Mouse (Mus musculus) heart, adult 2 months (tissue): ENCODE measurements at regions not wholly inside any gene's neighbourhood (a gene's known extent, or its start where the extent isn't known, plus 50 kb on each side); places are given as distances from the start of the nearest gene placed in this dataset.

ENCODE experiments used
- CTCF ChIP-seq: fragments of 200-600 bp; IDR thresholded peaks from 2 replicates; pipeline ENCODE4 v1.8.1; 2022; ENCODE audit warnings: antibody characterized with exemption, mild to moderate bottlenecking, moderate library complexity
- POLR2A ChIP-seq: fragments of 200-500 bp; IDR thresholded peaks from 2 replicates; pipeline ENCODE4 v1.6.1; 2011; ENCODE audit warnings: mild to moderate bottlenecking, low read depth, low read length, control low read depth; ENCODE audit not compliant: insufficient read depth

- TF ChIP-seq CTCF (no peak), POLR2A (no peak)
Measured at GRCm38 (mm10) chr9:94604993-94605392, 64.7 kb upstream of the Slc9a9 start.
